Mouse (Mus musculus): ENCODE results near the gene Malsu1. TPM values are rescaled to one million over a fixed set of nuclear protein-coding genes. Genes with fewer than 3 reads are reported as not detected.

The Malsu1 gene
- total RNA-seq (2015; ENCODE audit: low replicate concordance) (4.2 and 21.6 TPM in 2 replicates), total RNA-seq (2017; ENCODE audit: low replicate concordance) (0.45 and 6.3 TPM in 2 replicates)

DNA sequence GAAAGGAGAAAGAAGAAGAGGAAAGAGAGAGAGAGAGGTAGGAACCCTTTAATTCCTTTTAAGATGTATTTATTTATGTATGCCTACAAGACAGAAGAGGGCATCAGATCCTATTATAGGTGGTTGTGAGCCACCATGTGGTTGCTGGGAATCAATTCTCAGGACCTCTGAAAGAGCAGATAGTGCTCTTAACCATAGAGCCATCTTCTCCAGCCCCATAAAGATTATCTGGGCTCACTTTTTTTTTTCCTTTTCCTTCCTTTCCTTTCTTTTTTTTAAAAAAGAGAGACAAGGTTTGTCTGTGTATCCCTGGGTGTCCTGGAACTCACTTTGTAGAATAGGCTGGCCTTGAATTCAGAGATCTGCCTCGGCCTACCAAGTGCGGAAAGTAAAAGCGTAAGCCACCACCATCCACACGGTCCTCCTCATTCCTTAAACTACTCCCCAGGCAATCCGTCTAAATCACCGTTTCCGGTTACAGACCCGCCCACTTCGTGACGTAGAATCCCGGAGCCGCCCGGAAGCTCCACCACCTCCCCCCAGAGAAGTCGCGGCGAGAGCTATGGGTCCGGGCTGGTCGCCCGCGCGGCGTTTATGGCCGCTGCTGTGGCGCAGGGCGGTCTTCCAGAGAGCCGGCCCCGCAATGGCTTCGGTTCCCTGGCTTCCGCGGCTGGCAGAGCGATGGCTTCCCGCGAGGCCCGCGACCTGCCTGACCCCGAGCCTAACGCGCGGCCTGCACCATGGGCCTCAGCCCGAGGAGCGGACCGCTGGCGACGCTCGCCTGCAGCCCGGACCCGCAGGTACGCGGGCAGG is at the start of gene Malsu1:
TSS of gene Malsu1 (plus strand) at position 492 of the 813 bp plus-strand sequence.
- peak; percentile 92 for ATAC-seq (replicated peaks; ENCODE audit: low FRiP score, poor library complexity, severe bottlenecking)

DNA sequence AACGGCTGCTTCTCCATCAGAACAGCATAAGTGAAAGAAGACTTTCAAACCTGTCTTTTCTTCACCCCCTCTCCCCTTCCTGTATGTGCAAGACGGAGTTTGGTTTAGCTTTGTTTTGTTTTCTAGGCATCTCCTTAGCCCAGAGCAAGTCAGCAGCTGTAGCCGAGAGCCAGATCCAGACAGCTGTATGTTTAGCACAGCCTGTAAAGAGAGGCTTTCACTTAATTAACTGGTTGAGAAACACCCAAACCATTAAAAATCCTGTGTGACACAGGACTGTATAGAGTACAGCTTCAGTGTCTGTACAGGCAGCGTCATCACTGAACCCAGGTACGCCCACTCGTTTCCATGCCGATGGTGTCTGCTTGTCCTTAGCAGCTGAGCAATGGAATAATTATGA is 48.3 kb upstream of the Malsu1 start:
- ATAC-seq (replicated peaks; ENCODE audit: low FRiP score, poor library complexity, severe bottlenecking), result no peak

DNA sequence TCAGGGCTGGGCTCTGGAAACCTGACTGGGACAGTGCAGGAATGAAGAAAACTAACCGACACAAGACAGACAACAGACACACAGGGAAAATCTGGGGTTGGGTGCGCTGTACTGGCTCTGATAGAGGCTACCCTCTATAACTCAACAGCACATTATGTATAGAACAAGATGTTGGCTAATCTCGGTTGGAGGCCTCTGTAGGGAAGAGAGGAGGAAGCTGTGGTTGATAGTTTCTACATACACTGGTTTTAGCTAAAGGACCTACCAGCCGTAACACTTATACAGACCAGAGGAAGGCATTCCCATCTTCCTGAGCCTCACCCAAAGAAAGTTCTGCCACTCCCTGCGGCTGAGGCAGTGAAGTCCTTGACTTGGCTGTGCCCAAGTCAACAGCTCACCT is 47.1 kb upstream of the Malsu1 start:
- no peak for ATAC-seq (replicated peaks; ENCODE audit: low FRiP score, poor library complexity, severe bottlenecking)

DNA sequence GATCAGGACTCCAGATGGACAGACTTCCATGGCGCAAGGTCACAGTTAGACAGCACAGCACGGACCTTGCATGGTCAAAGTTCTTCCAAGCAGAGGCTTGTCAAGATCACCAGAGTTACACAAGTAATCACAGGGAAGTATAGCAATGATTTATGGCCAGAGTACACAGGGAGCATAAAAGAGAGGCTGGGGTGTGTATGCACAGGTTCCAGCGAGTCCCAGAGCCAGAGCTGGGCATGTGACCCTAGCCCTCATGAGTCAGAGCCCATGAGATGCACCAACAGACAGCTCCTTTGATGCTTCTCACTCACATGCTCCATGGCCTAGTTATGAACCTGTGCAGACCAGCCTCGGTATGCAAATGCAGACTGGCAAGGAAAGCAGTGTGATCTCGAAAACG is 45.6 kb upstream of the Malsu1 start:
- ATAC-seq (replicated peaks; ENCODE audit: low FRiP score, poor library complexity, severe bottlenecking), result no peak

DNA sequence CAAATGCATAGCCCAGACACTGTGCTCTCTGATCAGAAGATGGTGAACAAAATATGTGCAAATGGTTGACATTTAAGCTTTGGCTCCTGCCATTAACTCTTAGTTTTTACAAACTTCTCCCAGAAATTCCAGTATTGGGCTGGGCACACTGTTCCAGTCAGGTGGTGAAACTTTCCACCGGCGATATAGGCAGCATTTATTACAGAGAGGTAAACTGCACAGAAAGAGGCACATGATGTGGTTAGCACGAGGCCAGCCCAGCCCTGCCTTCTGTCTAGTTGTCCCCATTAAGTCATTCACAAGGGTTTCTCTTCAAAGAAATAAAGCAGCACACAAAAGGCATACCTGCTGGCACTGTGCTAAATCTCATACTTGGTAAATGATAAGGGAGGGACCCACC is 44.9 kb upstream of the Malsu1 start:
- ATAC-seq (replicated peaks; ENCODE audit: low FRiP score, poor library complexity, severe bottlenecking), result no peak

DNA sequence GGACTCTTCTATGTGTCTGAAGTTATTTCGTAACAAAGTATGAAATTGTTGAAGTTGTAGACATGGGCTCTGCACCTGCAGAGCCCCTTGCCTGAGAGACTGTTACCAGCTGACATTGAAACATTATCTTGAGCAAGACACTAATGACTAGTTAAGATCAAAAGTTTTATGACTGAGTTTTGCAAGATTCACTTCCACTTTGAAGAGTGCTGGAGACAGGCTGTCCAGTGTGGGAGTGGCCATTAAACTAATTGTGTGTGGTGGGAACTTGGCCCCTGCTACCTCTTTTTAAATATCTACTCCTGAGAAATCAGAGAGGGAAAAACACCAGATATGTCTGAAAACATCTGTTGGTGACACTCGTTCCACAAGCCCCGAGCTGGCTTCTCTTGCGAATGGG is 42.4 kb upstream of the Malsu1 start:
- ATAC-seq (replicated peaks; ENCODE audit: low FRiP score, poor library complexity, severe bottlenecking), result no peak

DNA sequence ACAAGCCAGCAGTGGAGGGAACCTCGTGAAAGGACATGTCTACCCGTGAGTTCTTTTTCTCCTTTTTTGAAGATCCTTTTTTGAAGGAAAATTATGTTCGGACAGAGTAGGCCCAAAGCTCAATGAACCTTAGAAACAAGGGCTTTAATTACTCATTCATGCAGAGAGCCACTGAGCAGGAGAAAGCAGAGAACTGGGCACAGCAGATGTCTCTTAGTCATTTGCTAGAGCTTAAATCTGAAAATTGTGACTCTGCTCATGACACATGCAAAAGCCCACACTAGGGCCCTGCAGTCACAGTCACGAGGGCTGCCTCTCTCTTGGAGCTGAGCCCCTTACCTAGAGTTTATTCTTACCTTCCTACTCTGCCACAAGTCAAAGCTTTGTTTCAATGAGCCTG is 40.8 kb upstream of the Malsu1 start:
- no peak for ATAC-seq (replicated peaks; ENCODE audit: low FRiP score, poor library complexity, severe bottlenecking)

DNA sequence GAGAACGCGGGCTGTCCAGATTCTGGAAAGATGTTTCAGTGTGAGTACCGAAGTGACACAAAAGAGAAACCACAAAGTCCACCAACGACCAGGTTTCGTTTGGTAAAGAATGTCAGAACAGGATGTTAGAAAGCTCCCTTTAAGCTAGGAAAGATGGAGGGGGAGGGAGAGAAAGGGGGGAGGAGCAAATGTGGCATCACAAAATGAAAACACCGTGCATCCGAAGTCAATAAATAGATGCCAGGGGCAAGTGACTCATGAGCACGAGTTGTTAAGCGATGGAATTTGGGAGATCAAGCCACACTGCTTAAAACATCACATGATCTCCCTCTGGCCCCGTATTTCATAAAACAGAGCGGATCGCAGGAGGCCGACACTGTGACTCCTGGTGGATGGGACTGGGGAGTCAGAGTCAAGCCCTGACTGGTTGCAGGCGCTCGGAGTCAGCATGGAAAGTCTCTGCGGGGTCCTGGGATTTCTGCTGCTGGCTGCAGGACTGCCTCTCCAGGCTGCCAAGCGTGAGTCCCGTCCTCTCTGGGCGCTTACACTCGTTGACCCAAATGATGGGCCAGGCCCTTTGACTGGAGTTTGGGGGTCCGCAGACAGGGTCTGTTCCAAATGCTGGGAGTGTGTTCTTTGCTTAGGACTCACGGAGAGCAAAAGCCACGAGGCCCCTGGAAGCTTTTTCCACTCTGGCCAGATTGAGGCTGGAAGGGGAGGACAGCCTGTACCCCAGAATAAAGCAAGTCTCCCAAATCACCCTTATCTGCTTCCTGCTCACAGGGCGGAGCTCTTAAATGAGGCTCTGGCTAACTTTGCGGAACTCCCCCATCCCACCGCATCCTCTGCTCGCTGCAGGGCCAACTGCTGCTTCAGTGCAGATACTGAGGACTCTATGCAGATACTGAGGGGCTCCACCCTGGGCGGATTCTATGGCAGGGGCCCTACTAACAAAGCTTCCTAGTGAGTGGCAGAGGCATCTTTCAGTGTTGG is 37.0 kb upstream of the Malsu1 start, which contains the start of gene Gpnmb:
TSS of gene Gpnmb (plus strand) at position 272 of the 993 bp plus-strand sequence.
- no peak for ATAC-seq (replicated peaks; ENCODE audit: low FRiP score, poor library complexity, severe bottlenecking)

DNA sequence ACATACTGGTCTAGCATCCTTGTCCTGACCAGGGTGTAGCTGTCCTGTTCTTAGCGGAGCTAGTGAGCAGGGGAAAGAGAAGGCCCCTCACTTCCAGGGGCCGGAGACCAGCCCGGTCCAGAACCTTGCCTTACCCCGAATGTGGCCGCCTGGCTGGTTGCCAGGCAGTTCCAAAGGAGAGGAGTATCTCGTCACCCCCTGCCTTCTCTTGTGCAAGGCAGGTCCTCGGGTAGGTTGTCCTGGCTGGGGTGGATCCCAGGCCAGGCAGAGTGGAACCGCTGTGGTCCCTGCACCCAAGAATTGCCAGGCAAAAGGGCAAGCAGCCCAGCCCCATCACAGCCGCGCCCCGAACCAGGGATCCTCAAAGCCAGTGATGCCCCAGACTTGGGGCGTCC is 36.3 kb upstream of the Malsu1 start:
- peak; percentile 34; the same call in 1 of the 2 replicates for ATAC-seq (replicated peaks; ENCODE audit: low FRiP score, poor library complexity, severe bottlenecking)

DNA sequence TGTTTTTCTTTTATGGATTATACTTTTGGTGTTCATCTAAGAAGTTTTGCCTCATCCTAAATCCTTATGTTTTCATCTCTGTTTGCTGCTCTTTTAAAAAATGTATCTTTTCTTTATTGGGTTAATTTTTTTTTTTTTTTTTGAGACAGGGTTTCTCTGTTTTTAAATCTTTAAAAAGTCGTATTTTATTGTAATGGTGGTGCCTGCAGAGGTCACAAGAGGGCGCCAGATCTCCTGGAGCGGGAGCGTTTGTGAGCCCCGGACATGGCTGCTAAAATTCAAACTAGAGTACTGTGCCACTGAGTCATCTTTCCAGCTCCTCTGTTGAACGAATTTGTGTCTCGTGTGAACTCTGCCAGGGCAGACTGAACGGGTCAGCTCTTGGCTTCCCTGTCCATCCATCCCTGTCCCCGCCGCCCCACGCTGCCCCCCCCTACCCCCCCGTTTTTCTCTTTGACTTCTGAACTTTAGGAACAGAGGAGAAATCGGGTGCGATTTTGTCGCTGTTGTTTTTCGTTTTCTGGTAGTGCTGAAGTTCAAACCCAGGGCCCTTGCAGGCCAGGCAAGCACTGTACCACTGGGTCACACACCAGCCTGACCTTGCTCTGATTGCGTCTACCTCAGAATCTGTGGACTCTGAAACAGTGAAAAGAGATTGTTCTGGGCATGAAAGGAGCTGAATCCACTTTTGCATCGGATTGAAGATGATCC is 34.0 kb upstream of the Malsu1 start:
- no peak for ATAC-seq (replicated peaks; ENCODE audit: low FRiP score, poor library complexity, severe bottlenecking)

DNA sequence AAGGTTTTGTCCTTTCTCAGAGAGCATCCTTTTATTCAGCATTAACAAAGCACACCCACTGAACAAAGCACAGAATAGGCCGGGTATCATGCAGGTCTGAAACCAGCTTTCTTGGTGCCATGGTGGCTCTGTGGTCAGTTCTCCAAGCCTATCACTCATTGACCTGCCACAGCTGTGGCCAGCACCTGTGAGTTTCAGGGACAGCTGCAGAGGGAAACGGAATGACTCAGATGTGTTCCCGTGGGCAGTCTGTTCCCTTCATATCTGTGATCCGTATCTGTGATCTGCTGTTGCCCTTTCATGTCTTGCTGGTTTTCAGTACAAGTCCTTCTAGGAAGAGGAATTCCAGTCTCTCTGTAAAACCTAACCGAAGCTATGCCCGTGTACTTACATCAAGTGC is 27.1 kb upstream of the Malsu1 start:
- ATAC-seq (replicated peaks; ENCODE audit: low FRiP score, poor library complexity, severe bottlenecking), result no peak

DNA sequence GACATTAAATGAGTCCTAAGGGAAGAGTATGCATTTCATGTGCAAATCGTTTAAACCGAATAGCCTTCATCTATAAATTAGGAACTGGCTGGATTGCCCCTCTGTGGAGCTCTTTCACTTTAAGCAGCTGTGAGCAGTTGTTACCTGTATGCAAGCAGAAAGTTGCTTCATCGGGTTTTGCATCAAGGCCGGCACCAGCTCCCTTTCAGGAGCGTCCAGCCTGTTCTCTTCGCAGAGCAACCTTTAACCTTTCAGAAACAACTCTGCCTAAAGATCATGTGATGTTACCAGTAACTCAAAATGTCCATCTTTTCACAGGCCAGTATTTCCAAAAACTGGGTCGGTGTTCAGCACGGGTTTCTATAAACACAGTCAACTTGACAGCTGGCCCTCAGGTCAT is 26.6 kb upstream of the Malsu1 start:
- ATAC-seq (replicated peaks; ENCODE audit: low FRiP score, poor library complexity, severe bottlenecking), result no peak

DNA sequence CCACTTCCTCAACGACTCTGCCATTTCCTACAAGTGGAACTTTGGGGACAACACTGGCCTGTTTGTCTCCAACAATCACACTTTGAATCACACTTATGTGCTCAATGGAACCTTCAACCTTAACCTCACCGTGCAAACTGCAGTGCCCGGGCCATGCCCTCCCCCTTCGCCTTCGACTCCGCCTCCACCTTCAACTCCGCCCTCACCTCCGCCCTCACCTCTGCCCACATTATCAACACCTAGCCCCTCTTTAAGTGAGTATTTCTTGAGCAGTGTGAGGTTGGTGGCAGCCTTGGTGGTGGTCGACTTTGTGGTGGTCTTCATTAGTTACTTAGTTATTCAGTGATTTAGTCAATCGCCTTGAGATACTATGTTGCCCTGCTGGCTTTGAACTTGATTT is 25.7 kb upstream of the Malsu1 start:
- no peak for ATAC-seq (replicated peaks; ENCODE audit: low FRiP score, poor library complexity, severe bottlenecking)

DNA sequence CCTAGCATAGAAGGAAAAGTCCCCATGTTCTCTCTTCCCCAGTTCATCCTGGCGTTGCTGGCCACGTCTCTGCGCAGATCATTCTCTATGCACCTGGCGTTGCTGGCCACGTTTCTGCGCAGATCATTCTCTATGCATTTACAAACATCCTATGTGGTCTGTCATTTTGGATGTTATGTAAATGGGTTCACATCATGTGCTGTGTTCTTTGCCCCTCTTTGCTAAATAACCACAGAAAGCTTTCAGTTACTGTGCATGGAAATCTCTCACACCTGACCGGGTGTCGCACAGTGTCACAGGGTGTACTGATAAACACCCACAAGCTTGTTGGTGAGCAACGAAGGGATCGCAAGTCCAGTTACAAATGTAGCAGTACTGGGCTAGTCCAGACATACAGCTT is 25.2 kb upstream of the Malsu1 start:
- no peak for ATAC-seq (replicated peaks; ENCODE audit: low FRiP score, poor library complexity, severe bottlenecking)

DNA sequence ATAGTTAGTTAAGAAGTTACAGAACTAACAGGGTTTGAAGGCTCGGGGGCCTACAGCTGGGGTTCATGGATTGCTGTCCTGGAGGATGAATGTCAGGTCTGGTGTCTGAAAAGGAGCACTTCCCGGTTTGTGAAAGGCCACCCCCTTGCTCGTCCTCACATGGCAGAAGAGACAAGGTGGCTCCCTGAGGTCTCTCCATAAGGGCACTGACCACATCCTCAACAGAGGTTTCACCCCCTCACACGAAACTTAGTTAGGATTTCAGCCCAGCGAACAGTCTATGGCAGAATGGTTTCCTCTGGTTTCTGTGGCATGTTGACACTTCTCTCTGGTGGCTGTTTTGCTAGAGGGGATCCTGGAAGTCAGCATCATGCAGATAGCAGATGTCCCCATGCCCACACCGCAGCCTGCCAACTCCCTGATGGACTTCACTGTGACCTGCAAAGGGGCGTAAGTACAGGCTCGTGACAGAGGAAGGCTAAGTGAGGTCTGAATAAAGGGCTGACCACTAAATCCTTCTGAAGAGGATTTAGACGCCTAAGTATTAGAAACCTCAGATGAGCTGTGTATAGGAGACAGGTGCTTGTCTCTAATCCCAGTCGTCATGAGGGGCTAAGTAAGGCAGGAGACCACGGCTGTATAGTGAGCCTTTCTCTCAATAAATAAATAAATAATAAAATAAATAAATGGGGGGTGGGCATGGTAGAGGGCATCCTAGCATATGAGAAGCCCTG is 22.8 kb upstream of the Malsu1 start:
- no peak for ATAC-seq (replicated peaks; ENCODE audit: low FRiP score, poor library complexity, severe bottlenecking)

DNA sequence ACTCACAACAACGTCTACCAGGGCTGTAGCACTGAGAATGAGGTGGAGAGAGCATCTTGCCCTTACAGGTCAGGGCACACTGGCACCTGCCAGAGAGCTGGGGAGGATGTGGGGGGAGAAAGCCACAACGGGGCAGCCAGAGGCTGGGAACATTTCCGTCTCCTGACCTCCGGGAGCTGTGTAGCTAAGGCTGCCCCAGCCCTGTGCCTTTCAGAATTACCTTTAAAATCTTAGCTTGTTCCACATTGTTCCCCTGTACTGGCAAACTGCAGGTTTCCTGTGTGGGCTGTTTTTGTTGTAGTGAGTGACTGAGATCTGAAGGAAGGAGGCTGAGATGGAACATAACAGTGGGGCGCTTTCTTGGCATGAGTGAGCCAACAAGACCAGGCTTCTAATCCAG is 21.4 kb upstream of the Malsu1 start:
- ATAC-seq (replicated peaks; ENCODE audit: low FRiP score, poor library complexity, severe bottlenecking), result no peak

DNA sequence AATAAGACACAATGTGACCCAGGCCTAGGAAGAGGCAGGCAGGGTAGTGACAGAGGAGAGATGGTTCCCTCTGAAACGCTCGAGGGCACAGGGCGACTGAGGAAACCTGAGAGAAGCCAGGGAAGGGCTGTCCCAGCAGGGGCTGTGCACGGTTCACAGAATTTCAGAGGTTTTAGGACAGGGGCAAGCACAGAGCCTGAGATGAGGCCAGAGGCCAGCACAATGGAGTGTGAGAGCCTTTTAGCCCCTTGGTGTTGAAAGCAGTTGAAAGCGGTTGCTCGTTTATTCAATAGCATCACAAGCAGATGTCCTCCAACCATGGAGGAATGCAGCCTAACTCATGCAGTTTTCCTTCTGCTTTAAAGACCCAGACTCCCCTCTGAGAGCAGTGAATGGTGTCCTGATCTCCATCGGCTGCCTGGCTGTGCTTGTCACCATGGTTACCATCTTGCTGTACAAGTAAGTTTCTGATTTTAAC is 18.3 kb upstream of the Malsu1 start:
- ATAC-seq (replicated peaks; ENCODE audit: low FRiP score, poor library complexity, severe bottlenecking), result no peak

DNA sequence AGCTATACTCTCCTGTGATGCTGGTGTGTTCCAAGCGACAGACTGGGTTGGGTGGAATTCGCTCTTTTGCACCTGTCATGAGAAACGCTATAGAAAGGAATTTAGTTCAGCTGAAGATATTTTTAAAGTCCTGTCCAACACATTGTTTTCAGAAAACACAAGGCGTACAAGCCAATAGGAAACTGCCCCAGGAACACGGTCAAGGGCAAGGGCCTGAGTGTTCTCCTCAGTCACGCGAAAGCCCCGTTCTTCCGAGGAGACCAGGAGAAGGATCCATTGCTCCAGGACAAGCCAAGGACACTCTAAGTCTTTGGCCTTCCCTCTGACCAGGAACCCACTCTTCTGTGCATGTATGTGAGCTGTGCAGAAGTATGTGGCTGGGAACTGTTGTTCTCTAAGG is 17.6 kb upstream of the Malsu1 start:
- no peak for ATAC-seq (replicated peaks; ENCODE audit: low FRiP score, poor library complexity, severe bottlenecking)
